Mouse (Mus musculus): ENCODE results near the gene Ppp1r14c. TPM values are rescaled to one million over a fixed set of nuclear protein-coding genes. Genes with fewer than 3 reads are reported as not detected.

The Ppp1r14c gene
- polyA plus RNA-seq, 1 experiment from 2014 or later: 5.1 TPM

Small RNA genes lying within 50 kb of the gene (microRNA-seq; reads per million reads assigned to microRNA genes)
- gene Gm24482: not detected

Other genes starting within 250 kb of the Ppp1r14c start
- gene H60c, start 98.3 kb upstream of the Ppp1r14c start, polyA plus RNA-seq (2016; fragmentation: Nextera tagmentation; extraction: Ambion mirVana): 0.27 TPM in 1 of 2 replicates, not detected in the other
- 0.15 TPM in 1 of 2 replicates, not detected in the other for gene Iyd, start 174.2 kb downstream of the Ppp1r14c start, polyA plus RNA-seq (2016; fragmentation: Nextera tagmentation; extraction: Ambion mirVana)

Data from embryonic facial prominence, embryonic 12.5 days (tissue).